Mouse (Mus musculus): ENCODE measurements around the gene Ccdc86. TPM values are rescaled to one million over a fixed set of nuclear protein-coding genes. Genes with fewer than 3 reads are reported as not detected.

Gene Ccdc86
- polyA plus RNA-seq, 1 experiment = 3.2 TPM

- no peaks in the 10 kb centered on the region for H3K27me3 ChIP-seq (ENCODE audit: control insufficient read depth, insufficient read depth, low read length)
- 51% methylated on average over 3 of the region's 3 CpGs for WGBS
- peaks cover 21% of the 10 kb centered on the region; the same call in 1 of the 2 replicates for H3K4me1 ChIP-seq (ENCODE audit: control insufficient read depth, insufficient read depth, insufficient read length, low read length)
- TF ChIP-seq POLR2A (IDR thresholded peaks at IDR 0.05; ENCODE audit: low read depth, low read length) (no peak), CTCF (IDR thresholded peaks at IDR 0.05; ENCODE audit: extremely low read depth, insufficient read length, insufficient replicate concordance, low read depth, low read length) (no peak)
- peak overlapping the region; percentile 2; the same call in 1 of the 2 replicates for H3K4me3 ChIP-seq (ENCODE audit: low read depth, low read length)
- peak overlapping the region; percentile 95 for H3K27ac ChIP-seq (ENCODE audit: insufficient read depth, low read depth, low read length)
- peaks cover 11% of the 10 kb centered on the region for H3K36me3 ChIP-seq (ENCODE audit: control insufficient read depth, insufficient read depth, low read length)
Measured at GRCm38 (mm10) chr19:10972660-10973059, 23.6 kb upstream of the Ccdc86 start.

- 13% methylated on average over 3 of the region's 3 CpGs for WGBS
- Histone ChIP-seq H3K4me1 (ENCODE audit: control insufficient read depth, insufficient read depth, insufficient read length, low read length) (peaks cover 18% of the 10 kb centered on the region; the same call in 1 of the 2 replicates), H3K27me3 (ENCODE audit: control insufficient read depth, insufficient read depth, low read length) (no peaks in the 10 kb centered on the region), H3K36me3 (ENCODE audit: control insufficient read depth, insufficient read depth, low read length) (peaks cover 24% of the 10 kb centered on the region), H3K4me3 (ENCODE audit: low read depth, low read length) (no peak overlapping the region), H3K27ac (ENCODE audit: insufficient read depth, low read depth, low read length) (peak overlapping the region; percentile 84)
- no peak for TF ChIP-seq CTCF (IDR thresholded peaks at IDR 0.05; ENCODE audit: extremely low read depth, insufficient read length, insufficient replicate concordance, low read depth, low read length)
- no peak for TF ChIP-seq POLR2A (IDR thresholded peaks at IDR 0.05; ENCODE audit: low read depth, low read length)
Measured at GRCm38 (mm10) chr19:10970457-10970856, 21.4 kb upstream of the Ccdc86 start.

- Histone ChIP-seq H3K4me3 (ENCODE audit: low read depth, low read length) (no peak overlapping the region), H3K36me3 (ENCODE audit: control insufficient read depth, insufficient read depth, low read length) (peaks cover 40% of the 10 kb centered on the region), H3K27ac (ENCODE audit: insufficient read depth, low read depth, low read length) (no peak overlapping the region), H3K4me1 (ENCODE audit: control insufficient read depth, insufficient read depth, insufficient read length, low read length) (peaks cover 12% of the 10 kb centered on the region; the same call in 1 of the 2 replicates), H3K27me3 (ENCODE audit: control insufficient read depth, insufficient read depth, low read length) (no peaks in the 10 kb centered on the region)
- TF ChIP-seq CTCF (IDR thresholded peaks at IDR 0.05; ENCODE audit: extremely low read depth, insufficient read length, insufficient replicate concordance, low read depth, low read length) = no peak
- no peak for TF ChIP-seq POLR2A (IDR thresholded peaks at IDR 0.05; ENCODE audit: low read depth, low read length)
- WGBS = 86% methylated on average over 7 of the region's 7 CpGs
Measured at GRCm38 (mm10) chr19:10968578-10968977, 19.5 kb upstream of the Ccdc86 start.

GRCm38 (mm10) chr19:10965721-10966120, 16.7 kb upstream of the Ccdc86 start:
- Histone ChIP-seq H3K4me1 (ENCODE audit: control insufficient read depth, insufficient read depth, insufficient read length, low read length) (peaks cover 2% of the 10 kb centered on the region; the same call in 1 of the 2 replicates), H3K27ac (ENCODE audit: insufficient read depth, low read depth, low read length) (no peak overlapping the region), H3K27me3 (ENCODE audit: control insufficient read depth, insufficient read depth, low read length) (no peaks in the 10 kb centered on the region), H3K4me3 (ENCODE audit: low read depth, low read length) (no peak overlapping the region), H3K36me3 (ENCODE audit: control insufficient read depth, insufficient read depth, low read length) (peaks cover 45% of the 10 kb centered on the region)
- TF ChIP-seq POLR2A (IDR thresholded peaks at IDR 0.05; ENCODE audit: low read depth, low read length) = no peak
- WGBS = 90% methylated on average over 7 of the region's 7 CpGs

- H3K4me1 ChIP-seq (ENCODE audit: control insufficient read depth, insufficient read depth, insufficient read length, low read length) = peaks cover 2% of the 10 kb centered on the region; the same call in 1 of the 2 replicates
- no peak overlapping the region for H3K4me3 ChIP-seq (ENCODE audit: low read depth, low read length)
- 53% methylated on average over 12 of the region's 12 CpGs for WGBS
- no peak overlapping the region for H3K27ac ChIP-seq (ENCODE audit: insufficient read depth, low read depth, low read length)
- no peaks in the 10 kb centered on the region for H3K27me3 ChIP-seq (ENCODE audit: control insufficient read depth, insufficient read depth, low read length)
- peaks cover 17% of the 10 kb centered on the region; the same call in 1 of the 2 replicates for H3K36me3 ChIP-seq (ENCODE audit: control insufficient read depth, insufficient read depth, low read length)
- no peak for TF ChIP-seq POLR2A (IDR thresholded peaks at IDR 0.05; ENCODE audit: low read depth, low read length)
- TF ChIP-seq CTCF (IDR thresholded peaks at IDR 0.05; ENCODE audit: extremely low read depth, insufficient read length, insufficient replicate concordance, low read depth, low read length) = no peak
Measured at GRCm38 (mm10) chr19:10959978-10960346, 10.9 kb upstream of the Ccdc86 start.

GRCm38 (mm10) chr19:10959085-10959977, 10.3 kb upstream of the Ccdc86 start:
- peak; percentile 20; the same call in 1 of the 2 replicates for TF ChIP-seq CTCF (IDR thresholded peaks at IDR 0.05; ENCODE audit: extremely low read depth, insufficient read length, insufficient replicate concordance, low read depth, low read length)
- no peak for TF ChIP-seq POLR2A (IDR thresholded peaks at IDR 0.05; ENCODE audit: low read depth, low read length)
- no peaks in the 10 kb centered on the region for H3K27me3 ChIP-seq (ENCODE audit: control insufficient read depth, insufficient read depth, low read length)
- peaks cover 12% of the 10 kb centered on the region; the same call in 1 of the 2 replicates for H3K36me3 ChIP-seq (ENCODE audit: control insufficient read depth, insufficient read depth, low read length)
- H3K4me3 ChIP-seq (ENCODE audit: low read depth, low read length) = no peak overlapping the region
- H3K27ac ChIP-seq (ENCODE audit: insufficient read depth, low read depth, low read length) = no peak overlapping the region
- WGBS = 30% methylated on average over 11 of the region's 11 CpGs
- H3K4me1 ChIP-seq (ENCODE audit: control insufficient read depth, insufficient read depth, insufficient read length, low read length) = peaks cover 2% of the 10 kb centered on the region; the same call in 1 of the 2 replicates

Data from small intestine, adult 2 months (tissue).